Mouse (Mus musculus) intestine, embryonic 16.5 days (tissue): ENCODE measurements at regions not wholly inside any gene's neighbourhood (a gene's known extent, or its start where the extent isn't known, plus 50 kb on each side); places are given as distances from the start of the nearest gene placed in this dataset.
"Not testable (repeated sequence)": the region's sequence is repeated elsewhere in the genome, so short reads cannot be mapped to it uniquely, and the experiment has no call there.

Experiments
- ATAC-seq: fragments of 200-750 bp; cut with Nextera tagmentation; 2 replicates; pipeline ENCODE4 v1.8.0; 2017; ENCODE audit warnings: moderate TSS enrichment, moderate library complexity
- H3K27ac ChIP-seq: fragments of 300-500 bp; sonication (generic); 2 replicates; pipeline ENCODE4 v1.5.1; 2014; ENCODE audit warnings: mild to moderate bottlenecking, low read length
- H3K27me3 ChIP-seq: fragments of 300-500 bp; sonication (generic); replicated peaks from 2 replicates; pipeline ENCODE4 v1.6.1; 2014; ENCODE audit warnings: low read length, control low read depth, mixed read lengths; ENCODE audit not compliant: control insufficient read depth, insufficient read depth
- H3K36me3 ChIP-seq: fragments of 300-500 bp; sonication (generic); 2 replicates; pipeline ENCODE4 v1.6.1; 2014; ENCODE audit warnings: low read length, control low read depth; ENCODE audit not compliant: control insufficient read depth, insufficient read depth
- H3K4me1 ChIP-seq: fragments of 300-500 bp; sonication (generic); 2 replicates; pipeline ENCODE4 v1.6.1; 2014; ENCODE audit warnings: low read length, control low read depth, mixed read lengths; ENCODE audit not compliant: control insufficient read depth, insufficient read depth
- H3K4me2 ChIP-seq: fragments of 300-500 bp; sonication (generic); 2 replicates; pipeline ENCODE4 v1.6.1; 2014; ENCODE audit warnings: low read depth, low read length, control low read depth
- H3K4me3 ChIP-seq: fragments of 300-500 bp; sonication (generic); 2 replicates; pipeline ENCODE4 v1.5.1; 2014; ENCODE audit warnings: mild to moderate bottlenecking, low read length
- H3K9ac ChIP-seq: fragments of 300-500 bp; sonication (generic); 2 replicates; pipeline ENCODE4 v1.6.1; 2014; ENCODE audit warnings: low read depth, low read length
- H3K9me3 ChIP-seq: fragments of 300-500 bp; sonication (generic); 2 replicates; pipeline ENCODE4 v1.6.1; 2016; ENCODE audit warnings: low read length, control low read depth; ENCODE audit not compliant: control insufficient read depth
- WGBS: fragments of 180-500 bp; shearing (Covaris S2); extraction: QIAGEN DNeasy Blood & Tissue Kit; methylation state at CpG from one replicate; pipeline ENCODE4 v1.1.7; 2014; 5-methylcytosine and 5-hydroxymethylcytosine counted together

DNA sequence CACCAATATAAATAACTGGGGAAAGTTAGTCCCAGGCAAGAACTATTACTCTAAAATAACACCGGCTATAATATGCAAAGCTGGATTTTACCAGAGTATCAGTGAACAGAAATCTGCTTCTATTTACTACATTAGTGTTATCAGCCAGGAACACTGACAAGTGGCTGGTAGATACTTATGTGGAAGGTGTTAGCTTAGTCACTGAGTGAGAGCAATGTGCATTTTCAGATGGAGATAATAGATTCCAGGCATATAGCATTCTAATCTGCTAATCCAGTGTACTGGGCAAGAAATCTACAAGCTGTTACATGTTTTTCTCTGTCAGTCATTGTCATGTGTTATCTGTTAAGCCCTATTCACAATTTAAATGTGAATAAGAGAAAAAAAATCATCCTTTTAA, 1054.6 kb upstream of the Rag2 start:
- WGBS: no CpG with 5 or more reads among the region's 1 CpGs
- H3K4me2 ChIP-seq, ATAC-seq, H3K27ac ChIP-seq, H3K36me3 ChIP-seq, H3K27me3 ChIP-seq, H3K9me3 ChIP-seq, H3K4me1 ChIP-seq, H3K4me3 ChIP-seq, H3K9ac ChIP-seq: not testable (repeated sequence)

GRCm38 (mm10) chr2:100590643-100591042, 1033.9 kb upstream of the Rag2 start:
- H3K9ac ChIP-seq, H3K36me3 ChIP-seq, H3K27ac ChIP-seq, H3K4me3 ChIP-seq, ATAC-seq, H3K4me1 ChIP-seq, H3K9me3 ChIP-seq, H3K27me3 ChIP-seq, H3K4me2 ChIP-seq: not testable (repeated sequence)

DNA sequence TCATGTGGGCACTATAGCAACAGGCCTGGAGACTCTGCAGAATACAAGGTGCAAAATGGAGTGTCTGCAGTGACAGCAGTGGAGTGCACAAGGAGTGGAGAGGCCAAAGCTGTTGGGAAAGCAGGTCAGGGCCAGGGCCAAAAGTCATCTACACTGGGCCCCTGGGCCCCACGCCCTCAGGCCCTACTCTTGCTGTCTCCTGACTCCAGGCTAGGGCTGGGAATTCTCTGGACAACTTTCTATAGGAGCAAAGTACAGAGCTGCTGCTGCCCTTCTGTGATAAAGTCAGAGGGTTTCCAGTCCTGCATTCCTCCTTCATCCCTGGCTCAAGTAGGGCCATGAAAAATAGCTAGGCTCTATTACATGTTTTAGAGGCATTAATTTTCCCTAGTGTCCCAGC, 998.3 kb upstream of the Rag2 start:
- H3K4me1 ChIP-seq, H3K9me3 ChIP-seq, H3K4me2 ChIP-seq, H3K4me3 ChIP-seq, H3K27me3 ChIP-seq, H3K36me3 ChIP-seq, H3K9ac ChIP-seq, H3K27ac ChIP-seq: not testable (repeated sequence)
- no CpG with 5 or more reads among the region's 1 CpGs for WGBS
- peak; percentile 56; the same call in 1 of the 2 replicates for ATAC-seq

GRCm38 (mm10) chr2:100652742-100653141, 971.8 kb upstream of the Rag2 start:
- not testable (repeated sequence) for H3K27ac ChIP-seq, H3K4me3 ChIP-seq, H3K9ac ChIP-seq, H3K9me3 ChIP-seq, H3K4me2 ChIP-seq, H3K27me3 ChIP-seq, H3K36me3 ChIP-seq, H3K4me1 ChIP-seq
- WGBS: no CpG with 5 or more reads among the region's 3 CpGs
- peak; percentile 94 for ATAC-seq

- H3K4me3 ChIP-seq, H3K9ac ChIP-seq, H3K27me3 ChIP-seq, H3K9me3 ChIP-seq, H3K27ac ChIP-seq, H3K36me3 ChIP-seq, H3K4me1 ChIP-seq, H3K4me2 ChIP-seq: not testable (repeated sequence)
- no CpG with 5 or more reads among the region's 1 CpGs for WGBS
- peak; percentile 92 for ATAC-seq
Observed at GRCm38 (mm10) chr2:100671384-100672039, 953.0 kb upstream of the Rag2 start.

- not testable (repeated sequence) for ATAC-seq, H3K9me3 ChIP-seq, H3K36me3 ChIP-seq, H3K4me3 ChIP-seq, H3K4me2 ChIP-seq, H3K4me1 ChIP-seq, H3K9ac ChIP-seq, H3K27me3 ChIP-seq, H3K27ac ChIP-seq
- no CpG with 5 or more reads among the region's 1 CpGs for WGBS
Observed at GRCm38 (mm10) chr2:100708395-100708794, 916.1 kb upstream of the Rag2 start.

GRCm38 (mm10) chr2:100743294-100743693, 881.2 kb upstream of the Rag2 start:
- not testable (repeated sequence) for ATAC-seq, H3K9me3 ChIP-seq, H3K9ac ChIP-seq, H3K27me3 ChIP-seq, H3K36me3 ChIP-seq, H3K27ac ChIP-seq, H3K4me1 ChIP-seq, H3K4me3 ChIP-seq, H3K4me2 ChIP-seq
- no CpG with 5 or more reads among the region's 1 CpGs for WGBS

GRCm38 (mm10) chr2:100755033-100755432, 869.5 kb upstream of the Rag2 start:
- not testable (repeated sequence) for H3K4me2 ChIP-seq, H3K9me3 ChIP-seq, H3K36me3 ChIP-seq, H3K27ac ChIP-seq, H3K4me3 ChIP-seq, H3K27me3 ChIP-seq, ATAC-seq, H3K9ac ChIP-seq, H3K4me1 ChIP-seq

DNA sequence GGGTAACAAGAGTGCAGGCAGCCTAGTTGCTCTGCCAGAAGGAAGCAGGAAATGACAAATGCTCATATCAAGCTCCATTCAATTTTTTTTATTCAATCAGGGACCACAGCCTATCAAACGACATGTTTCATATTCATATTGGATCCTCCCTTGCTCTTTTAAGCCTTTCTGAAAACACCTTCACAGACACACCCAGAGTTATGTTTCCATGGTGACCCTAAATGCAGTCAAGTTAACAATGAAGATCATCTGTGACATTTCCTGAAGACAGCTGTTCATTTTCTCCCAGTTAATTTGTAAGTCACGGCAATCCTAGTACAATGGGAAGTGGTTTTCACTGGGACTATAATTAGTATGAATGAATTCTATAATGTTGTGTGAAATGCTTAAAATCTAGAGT, 839.1 kb upstream of the Rag2 start:
- H3K9me3 ChIP-seq: no peaks in the 10 kb centered on the region
- ATAC-seq: no peak
- no peaks in the 10 kb centered on the region for H3K4me1 ChIP-seq
- no peak overlapping the region for H3K27ac ChIP-seq
- 67% methylated on average over 2 of the region's 2 CpGs for whole genome bisulfite sequencing
- H3K36me3 ChIP-seq: no peaks in the 10 kb centered on the region
- H3K4me3 ChIP-seq: no peak overlapping the region
- no peaks in the 10 kb centered on the region for H3K27me3 ChIP-seq
- H3K9ac ChIP-seq: no peak overlapping the region
- H3K4me2 ChIP-seq: no peak overlapping the region

- Histone ChIP-seq H3K4me1 (no peaks in the 10 kb centered on the region), H3K4me2 (no peak overlapping the region), H3K9ac (no peak overlapping the region), H3K36me3 (no peaks in the 10 kb centered on the region), H3K27ac (no peak overlapping the region), H3K9me3 (no peaks in the 10 kb centered on the region), H3K4me3 (no peak overlapping the region), H3K27me3 (no peaks in the 10 kb centered on the region)
- 74% methylated on average over 2 of the region's 2 CpGs for WGBS
- no peak for ATAC-seq
Observed at GRCm38 (mm10) chr2:100795578-100795977, 828.9 kb upstream of the Rag2 start.
